Mouse (Mus musculus): ENCODE measurements around the gene Adap2.
"Not testable (repeated sequence)": the region's sequence is repeated elsewhere in the genome, so short reads cannot be mapped to it uniquely, and the experiment has no call there.

Gene Adap2

GRCm38 (mm10) chr11:80159018-80159417, 5.1 kb downstream of the Adap2 start:
- no peak for DNase-seq (ENCODE audit: low spot score in 2 of 2)

GRCm38 (mm10) chr11:80161041-80161440, 7.1 kb downstream of the Adap2 start:
- no peak for DNase-seq (ENCODE audit: low spot score in 2 of 2)

- no peak for DNase-seq (ENCODE audit: low spot score in 2 of 2)
Observed at GRCm38 (mm10) chr11:80163362-80164116, 9.6 kb downstream of the Adap2 start.

- no peak for DNase-seq (ENCODE audit: low spot score in 2 of 2)
Observed at GRCm38 (mm10) chr11:80164224-80164623, 10.3 kb downstream of the Adap2 start.

GRCm38 (mm10) chr11:80168121-80168520, 14.2 kb downstream of the Adap2 start:
- DNase-seq (ENCODE audit: low spot score in 2 of 2), result no peak

- peak in 1 of 2 experiments; percentile 40 for DNase-seq (ENCODE audit: low spot score in 2 of 2)
Observed at GRCm38 (mm10) chr11:80168611-80169249, 14.8 kb downstream of the Adap2 start.

- DNase-seq (ENCODE audit: low spot score in 2 of 2), result no peak
Observed at GRCm38 (mm10) chr11:80169629-80170028, 15.7 kb downstream of the Adap2 start.

GRCm38 (mm10) chr11:80170351-80170750, 16.4 kb downstream of the Adap2 start:
- DNase-seq (ENCODE audit: low spot score in 2 of 2), result no peak

GRCm38 (mm10) chr11:80171884-80172283, 18.0 kb downstream of the Adap2 start:
- no peak for DNase-seq (ENCODE audit: low spot score in 2 of 2)

GRCm38 (mm10) chr11:80173963-80174670, 20.2 kb downstream of the Adap2 start:
- DNase-seq (ENCODE audit: low spot score in 2 of 2), result no peak

GRCm38 (mm10) chr11:80176911-80177895, 23.3 kb downstream of the Adap2 start:
- DNase-seq (ENCODE audit: low spot score in 2 of 2), result no peak

GRCm38 (mm10) chr11:80178316-80178715, 24.4 kb downstream of the Adap2 start:
- DNase-seq (ENCODE audit: low spot score in 2 of 2), result no peak

GRCm38 (mm10) chr11:80181021-80181749, 27.3 kb downstream of the Adap2 start:
- no peak for DNase-seq (ENCODE audit: low spot score in 2 of 2)

- DNase-seq (ENCODE audit: low spot score in 2 of 2), result not testable (repeated sequence)
Observed at GRCm38 (mm10) chr11:80183054-80183704, 29.3 kb downstream of the Adap2 start.

- peak; percentile 78 to 80 for DNase-seq (ENCODE audit: low spot score in 2 of 2)
Observed at GRCm38 (mm10) chr11:80183705-80184255, 29.9 kb downstream of the Adap2 start, which contains the start of gene Rnf135. Gene Rnf135 (plus strand): TSS chr11:80183851.

- no peak for DNase-seq (ENCODE audit: low spot score in 2 of 2)
Observed at GRCm38 (mm10) chr11:80184531-80185071, 30.7 kb downstream of the Adap2 start.

- not testable (repeated sequence) for DNase-seq (ENCODE audit: low spot score in 2 of 2)
Observed at GRCm38 (mm10) chr11:80185441-80185976, 31.6 kb downstream of the Adap2 start.

GRCm38 (mm10) chr11:80190280-80190679, 36.4 kb downstream of the Adap2 start:
- DNase-seq (ENCODE audit: low spot score in 2 of 2), result no peak

GRCm38 (mm10) chr11:80193827-80194226, 39.9 kb downstream of the Adap2 start:
- no peak for DNase-seq (ENCODE audit: low spot score in 2 of 2)

Data from natural killer cell, adult 2 months (primary cell).